Mouse (Mus musculus) ovary, postnatal 36 days (tissue): ENCODE data around the gene Sult2b1.

Experiments
- DNase-seq: peaks from one replicate; pipeline ENCODE4 v3.0.0; 2022; ENCODE audit warnings: low spot score, mixed read lengths

Sult2b1 gene

GRCm38 (mm10) chr7:45784524-45785372 lies at the start of gene Sult2b1:
Gene Sult2b1 (minus strand): TSS chr7:45784669.
- DNase-seq, result no peak

GRCm38 (mm10) chr7:45833924-45834323 lies 49.5 kb upstream of the Sult2b1 start:
- DNase-seq, result no peak

GRCm38 (mm10) chr7:45833148-45833790 lies 48.8 kb upstream of the Sult2b1 start:
- no peak for DNase-seq

GRCm38 (mm10) chr7:45832428-45832827 lies 48.0 kb upstream of the Sult2b1 start:
- no peak for DNase-seq

GRCm38 (mm10) chr7:45831128-45831525 lies 46.7 kb upstream of the Sult2b1 start:
- DNase-seq, result no peak

GRCm38 (mm10) chr7:45830427-45831127 lies 46.1 kb upstream of the Sult2b1 start, which contains the start of gene Grwd1:
Gene Grwd1 (minus strand): TSS chr7:45830944.
- DNase-seq, result peak; percentile 80

- no peak for DNase-seq
Observed at GRCm38 (mm10) chr7:45826631-45827030, 42.2 kb upstream of the Sult2b1 start.

- no peak for DNase-seq
Observed at GRCm38 (mm10) chr7:45824598-45824997, 40.1 kb upstream of the Sult2b1 start, which contains the start of gene Kcnj14. Gene Kcnj14 (minus strand): TSS chr7:45824782.

- no peak for DNase-seq
Observed at GRCm38 (mm10) chr7:45820913-45821312, 36.4 kb upstream of the Sult2b1 start.

- DNase-seq, result no peak
Observed at GRCm38 (mm10) chr7:45819843-45820242, 35.4 kb upstream of the Sult2b1 start.

- DNase-seq, result no peak
Observed at GRCm38 (mm10) chr7:45815984-45816351, 31.5 kb upstream of the Sult2b1 start.

GRCm38 (mm10) chr7:45815323-45815983 lies 31.0 kb upstream of the Sult2b1 start:
- DNase-seq, result no peak

- DNase-seq, result no peak
Observed at GRCm38 (mm10) chr7:45814841-45815240, 30.4 kb upstream of the Sult2b1 start.

- DNase-seq, result peak; percentile 97
Observed at GRCm38 (mm10) chr7:45813787-45814779, 29.6 kb upstream of the Sult2b1 start, which contains the start of gene Cyth2. Gene Cyth2 (minus strand): TSS chr7:45814581.

- no peak for DNase-seq
Observed at GRCm38 (mm10) chr7:45812921-45813320, 28.5 kb upstream of the Sult2b1 start.

GRCm38 (mm10) chr7:45809276-45810075 lies 25.0 kb upstream of the Sult2b1 start:
- DNase-seq, result no peak

GRCm38 (mm10) chr7:45808471-45808870 lies 24.0 kb upstream of the Sult2b1 start:
- DNase-seq, result no peak

GRCm38 (mm10) chr7:45805941-45806340 lies 21.5 kb upstream of the Sult2b1 start:
- DNase-seq, result no peak

GRCm38 (mm10) chr7:45802551-45802950 lies 18.1 kb upstream of the Sult2b1 start:
- no peak for DNase-seq

GRCm38 (mm10) chr7:45801348-45801747 lies 16.9 kb upstream of the Sult2b1 start:
- DNase-seq, result peak; percentile 89
